In genomic region chr15:30646501-30647431, GRCm38 (mm10) we compare ENCODE assay signal across 8 mouse cellular contexts.
DNase-seq lines count a peak whose midpoint lies in the region; ATAC-seq and TF ChIP-seq lines count a peak whose summit lies in the region.

No protein-coding gene starts in this region.

- H3K4me2 ChIP-seq in kidney, embryonic 14.5 days (replicated peaks; ENCODE audit: low read depth, low read length) = peak overlapping the region; percentile 97
- H3K4me2 ChIP-seq in forebrain, embryonic 11.5 days (ENCODE audit: low read depth, low read length, severe bottlenecking) = peak overlapping the region; percentile 100
- H3K4me2 ChIP-seq in intestine, postnatal 0 days (replicated peaks; ENCODE audit: low read depth) = peak overlapping the region; percentile 72
- peak overlapping the region; percentile 79 for H3K4me2 ChIP-seq in lung, embryonic 15.5 days

- H3K27me3 ChIP-seq in kidney, embryonic 14.5 days (ENCODE audit: control insufficient read depth, insufficient read depth, low read length) = peaks cover 20% of the 10 kb centered on the region
- peaks cover 5% of the 10 kb centered on the region for H3K27me3 ChIP-seq in forebrain, embryonic 11.5 days (ENCODE audit: control insufficient read depth, insufficient read depth, low read length)
- H3K27me3 ChIP-seq in intestine, postnatal 0 days (replicated peaks; ENCODE audit: control insufficient read depth, insufficient read depth, low read length) = peaks cover 22% of the 10 kb centered on the region
- peaks cover 30% of the 10 kb centered on the region for H3K27me3 ChIP-seq in lung, embryonic 15.5 days

- peak overlapping the region; percentile 54 for H3K4me3 ChIP-seq in kidney, embryonic 14.5 days (ENCODE audit: low read length)
- H3K4me3 ChIP-seq in bone marrow macrophage, adult 2 months (ENCODE audit: insufficient read depth, low read length) = peak overlapping the region; percentile 70
- H3K4me3 ChIP-seq in forebrain, embryonic 11.5 days (ENCODE audit: low read depth, low read length) = peak overlapping the region; percentile 51
- H3K4me3 ChIP-seq in intestine, postnatal 0 days (ENCODE audit: low read depth, low read length) = peak overlapping the region; percentile 40
- peak overlapping the region; percentile 57 for H3K4me3 ChIP-seq in lung, embryonic 15.5 days
- peak overlapping the region; percentile 54 for H3K4me3 ChIP-seq in olfactory bulb, adult 2 months (ENCODE audit: insufficient read depth, low read depth, low read length)

- DNase-seq in kidney, adult 8-10 months = no peak
- peak; percentile 65 for DNase-seq in forebrain, embryonic 11.5 days (ENCODE audit: low spot score)
- no peak for DNase-seq in natural killer cell, adult 2 months (ENCODE audit: low spot score in 2 of 2)

- no peak for TF ChIP-seq POLR2A in bone marrow macrophage, adult 2 months (IDR thresholded peaks at IDR 0.05; ENCODE audit: borderline replicate concordance, low read depth, low read length)
- TF ChIP-seq POLR2A in olfactory bulb, adult 2 months (IDR thresholded peaks at IDR 0.05; ENCODE audit: insufficient read depth, low read depth, low read length) = no peak

- no peaks in the 10 kb centered on the region for H3K4me1 ChIP-seq in kidney, embryonic 14.5 days (ENCODE audit: control insufficient read depth, insufficient read depth, low read length)
- peaks cover 5% of the 10 kb centered on the region for H3K4me1 ChIP-seq in bone marrow macrophage, adult 2 months (ENCODE audit: control insufficient read depth, insufficient read depth, low read length)
- no peaks in the 10 kb centered on the region for H3K4me1 ChIP-seq in forebrain, embryonic 11.5 days (replicated peaks; ENCODE audit: control insufficient read depth, insufficient read depth, low read length)
- no peaks in the 10 kb centered on the region for H3K4me1 ChIP-seq in intestine, postnatal 0 days (replicated peaks; ENCODE audit: control insufficient read depth, insufficient read depth, low read length)
- H3K4me1 ChIP-seq in lung, embryonic 15.5 days = peaks cover 4% of the 10 kb centered on the region; the same call in 1 of the 2 replicates
- H3K4me1 ChIP-seq in olfactory bulb, adult 2 months (ENCODE audit: control insufficient read depth, insufficient read depth, low read length) = peaks cover 5% of the 10 kb centered on the region

- TF ChIP-seq CTCF in bone marrow macrophage, adult 2 months (IDR thresholded peaks at IDR 0.05; ENCODE audit: low read depth, low read length) = no peak
- no peak for TF ChIP-seq CTCF in intestine, postnatal 0 days (IDR thresholded peaks at IDR 0.05; ENCODE audit: low read depth)
- TF ChIP-seq CTCF in olfactory bulb, adult 2 months (IDR thresholded peaks at IDR 0.05; ENCODE audit: insufficient read depth, low read depth, low read length) = no peak

- ATAC-seq in kidney, embryonic 14.5 days (ENCODE audit: low FRiP score, low TSS enrichment) = peak; percentile 84
- ATAC-seq in forebrain, embryonic 11.5 days (replicated peaks; ENCODE audit: low FRiP score) = peak; percentile 60
- ATAC-seq in intestine, postnatal 0 days = no peak
- peak; percentile 68 for ATAC-seq in lung, embryonic 15.5 days (ENCODE audit: borderline replicate concordance, extremely low read depth, low FRiP score, low TSS enrichment)

- H3K9ac ChIP-seq in kidney, embryonic 14.5 days (ENCODE audit: low read depth, low read length) = peak overlapping the region; percentile 47; the same call in 1 of the 2 replicates
- peak overlapping the region; percentile 69 for H3K9ac ChIP-seq in forebrain, embryonic 11.5 days (ENCODE audit: low read length)
- H3K9ac ChIP-seq in intestine, postnatal 0 days (ENCODE audit: low read depth, low read length) = 0 out of 2 replicates have a peak overlapping the region, but pooled peaks have one; percentile 11
- peak overlapping the region; percentile 54 for H3K9ac ChIP-seq in lung, embryonic 15.5 days

- no peak overlapping the region for H3K27ac ChIP-seq in kidney, embryonic 14.5 days (ENCODE audit: low read depth, low read length)
- H3K27ac ChIP-seq in bone marrow macrophage, adult 2 months (ENCODE audit: insufficient read depth, low read depth, low read length) = no peak overlapping the region
- H3K27ac ChIP-seq in forebrain, embryonic 11.5 days (ENCODE audit: low read depth, low read length) = no peak overlapping the region
- no peak overlapping the region for H3K27ac ChIP-seq in intestine, postnatal 0 days (ENCODE audit: low read depth, low read length)
- peak overlapping the region; percentile 53 for H3K27ac ChIP-seq in lung, embryonic 15.5 days
- H3K27ac ChIP-seq in olfactory bulb, adult 2 months (ENCODE audit: insufficient read depth, low read depth, low read length) = no peak overlapping the region

- under 1% methylated on average over 78 of the region's 94 CpGs for WGBS in kidney, embryonic 14.5 days
- 2% methylated on average over 69 of the region's 94 CpGs for WGBS in forebrain, embryonic 11.5 days
- 2% methylated on average over 88 of the region's 94 CpGs for WGBS in intestine, postnatal 0 days
- WGBS in lung, embryonic 15.5 days = under 1% methylated on average over 67 of the region's 94 CpGs
- WGBS in olfactory bulb, adult 2 months = 5% methylated on average over 92 of the region's 94 CpGs

- H3K9me3 ChIP-seq in kidney, embryonic 14.5 days (ENCODE audit: control insufficient read depth, low read length) = no peaks in the 10 kb centered on the region
- H3K9me3 ChIP-seq in forebrain, embryonic 11.5 days (ENCODE audit: control insufficient read depth, low read length) = no peaks in the 10 kb centered on the region
- no peaks in the 10 kb centered on the region for H3K9me3 ChIP-seq in intestine, postnatal 0 days (ENCODE audit: control insufficient read depth)
- H3K9me3 ChIP-seq in lung, embryonic 15.5 days = no peaks in the 10 kb centered on the region

- no peaks in the 10 kb centered on the region for H3K36me3 ChIP-seq in kidney, embryonic 14.5 days (ENCODE audit: control insufficient read depth, insufficient read depth, low read length)
- no peaks in the 10 kb centered on the region for H3K36me3 ChIP-seq in forebrain, embryonic 11.5 days (ENCODE audit: control insufficient read depth, insufficient read depth, low read length)
- H3K36me3 ChIP-seq in intestine, postnatal 0 days (ENCODE audit: control insufficient read depth, insufficient read depth) = no peaks in the 10 kb centered on the region
- H3K36me3 ChIP-seq in lung, embryonic 15.5 days = no peaks in the 10 kb centered on the region

Comparison
In these comparisons a context has a peak if more than half of its experiments do, and no peak if none do; other contexts are left out.
1. H3K9ac ChIP-seq: peak in every context shown above with its lines; median percentile 69 in forebrain, embryonic 11.5 days; 54 in lung, embryonic 15.5 days; 47 in kidney, embryonic 14.5 days; 11 in intestine, postnatal 0 days.